Mouse (Mus musculus) gastrocnemius, postnatal 14 days (tissue): ENCODE results near the gene Mta2. TPM values are rescaled to one million over a fixed set of nuclear protein-coding genes. Genes with fewer than 3 reads are reported as not detected.

ENCODE experiments used
- DNase-seq: peaks from one replicate; pipeline ENCODE4 v3.0.0; 2021; ENCODE audit warnings: mixed read lengths
- intact Hi-C: fragments of 180-260 bp; cut with DNase I; formaldehyde crosslinking; loops from one replicate; pipeline ENCODE4 v1.15.1; 2025; ENCODE audit warnings: low total_unique reads
- total RNA-seq, 2 experiments: library from RNA; stranded (reverse); gene quantifications; 2 replicates each; pipeline ENCODE4 v1.2.3; 2021

The Mta2 gene
- total RNA-seq, 2 experiments from 2014 or later, result 27.4 to 27.9 TPM

GRCm38 (mm10) chr19:8927891-8928525 lies 13.7 kb upstream of the Mta2 start:
- intact Hi-C loops, result no loop called here
- no peak for DNase-seq

GRCm38 (mm10) chr19:8928689-8929223 lies 12.9 kb upstream of the Mta2 start:
- no peak for DNase-seq

GRCm38 (mm10) chr19:8929224-8930088 lies 12.2 kb upstream of the Mta2 start, which contains the start of the genes Rom1 and Eml3:
TSS of gene Rom1 (minus strand) at chr19:8929356.
TSS of gene Eml3 (plus strand) at chr19:8929552.
- peak; percentile 91 for DNase-seq
- intact Hi-C loops, result no loop called here

More at GRCm38 (mm10) chr19:8928689-8929223, 12.9 kb upstream of the Mta2 start:
- intact Hi-C loops, result no loop called here

- intact Hi-C loops, result no loop called here
- DNase-seq, result no peak
Measured at GRCm38 (mm10) chr19:8930117-8930516, 11.6 kb upstream of the Mta2 start.

- DNase-seq, result no peak
- intact Hi-C loops, result no loop called here
Measured at GRCm38 (mm10) chr19:8930771-8931170, 10.9 kb upstream of the Mta2 start.

GRCm38 (mm10) chr19:8936736-8937135 lies 4.9 kb upstream of the Mta2 start:
- no peak for DNase-seq
- intact Hi-C loops, result no loop called here

GRCm38 (mm10) chr19:8940526-8941133 lies 1.0 kb upstream of the Mta2 start:
- intact Hi-C loops, result no loop called here

GRCm38 (mm10) chr19:8941136-8941514 lies 550 bp upstream of the Mta2 start:
- no peak for DNase-seq
- intact Hi-C loops, result no loop called here

More at GRCm38 (mm10) chr19:8940526-8941133, 1.0 kb upstream of the Mta2 start:
- no peak for DNase-seq

- DNase-seq, result peak; percentile 58
- intact Hi-C loops, result no loop called here
Measured at GRCm38 (mm10) chr19:8942276-8942964, 745 bp downstream of the Mta2 start.

GRCm38 (mm10) chr19:8943047-8943446 lies 1.4 kb downstream of the Mta2 start:
- no peak for DNase-seq
- intact Hi-C loops, result no loop called here

GRCm38 (mm10) chr19:8944062-8944461 lies 2.4 kb downstream of the Mta2 start:
- intact Hi-C loops, result no loop called here
- DNase-seq, result no peak

- DNase-seq, result peak; percentile 82
- intact Hi-C loops, result no loop called here
Measured at GRCm38 (mm10) chr19:8944750-8945149, 3.1 kb downstream of the Mta2 start.

- no peak for DNase-seq
- intact Hi-C loops, result no loop called here
Measured at GRCm38 (mm10) chr19:8945251-8945650, 3.6 kb downstream of the Mta2 start.

- intact Hi-C loops, result no loop called here
- no peak for DNase-seq
Measured at GRCm38 (mm10) chr19:8946929-8947328, 5.3 kb downstream of the Mta2 start.

GRCm38 (mm10) chr19:8950190-8950589 lies 8.5 kb downstream of the Mta2 start:
- intact Hi-C loops, result loop anchor here (10.0 kb wide), 1 partner anchor 45 kb away; no protein-coding TSS in a partner anchor
- DNase-seq, result no peak

GRCm38 (mm10) chr19:8952241-8952640 lies 10.6 kb downstream of the Mta2 start:
- intact Hi-C loops, result loop anchor here (10.0 kb wide), 1 partner anchor 47 kb away; no protein-coding TSS in a partner anchor

GRCm38 (mm10) chr19:8953135-8954039 lies 11.7 kb downstream of the Mta2 start, which contains the start of gene Tut1:
TSS of gene Tut1 (plus strand) at chr19:8953847.
- peak; percentile 85 for DNase-seq
- intact Hi-C loops, result loop anchor here (10.0 kb wide), 1 partner anchor 49 kb away; no protein-coding TSS in a partner anchor

More at GRCm38 (mm10) chr19:8952241-8952640, 10.6 kb downstream of the Mta2 start:
- DNase-seq, result no peak

GRCm38 (mm10) chr19:8954171-8954570 lies 12.5 kb downstream of the Mta2 start:
- intact Hi-C loops, result loop anchor here (10.0 kb wide), 1 partner anchor 49 kb away; no protein-coding TSS in a partner anchor
- DNase-seq, result no peak
